ENCODE assay signal across 9 mouse cellular contexts in genomic region chr8:26627191-26627891, GRCm38 (mm10).
DNase-seq lines count a peak whose midpoint lies in the region; ATAC-seq lines count a peak whose summit lies in the region.
"Had no signal": no experiment of that assay in that cellular context is flagged by ENCODE, and none has a peak within 500 bp of the region (broad histone marks: within the 10 kb centered on the region; RNA-seq: fewer than 3 reads in every experiment).

No protein-coding gene starts in this region.

- H3K4me3 ChIP-seq in forebrain, embryonic 16.5 days (replicated peaks; ENCODE audit: low read length), result no peak overlapping the region
- no peak overlapping the region for H3K4me3 ChIP-seq in limb, embryonic 15.5 days

- peaks cover 16% of the 10 kb centered on the region for H3K4me1 ChIP-seq in forebrain, embryonic 16.5 days (replicated peaks; ENCODE audit: control insufficient read depth, insufficient read depth, low read length)
- peaks cover 20% of the 10 kb centered on the region for H3K4me1 ChIP-seq in limb, embryonic 15.5 days

- H3K27me3 ChIP-seq in forebrain, embryonic 16.5 days (replicated peaks; ENCODE audit: control insufficient read depth, insufficient read depth, low read length), result no peaks in the 10 kb centered on the region
- peaks cover 9% of the 10 kb centered on the region; the same call in 1 of the 2 replicates for H3K27me3 ChIP-seq in limb, embryonic 15.5 days

- no peaks in the 10 kb centered on the region for H3K36me3 ChIP-seq in forebrain, embryonic 16.5 days (ENCODE audit: control insufficient read depth, insufficient read depth)
- H3K36me3 ChIP-seq in limb, embryonic 15.5 days, result no peaks in the 10 kb centered on the region

- intact Hi-C loops in heart, postnatal 25 days (cut with DNase I), result no loop called here

- ATAC-seq in forebrain, embryonic 16.5 days, result peak; percentile 67
- ATAC-seq in limb, embryonic 15.5 days (ENCODE audit: insufficient number of reproducible peaks, low FRiP score, low TSS enrichment, low read depth), result no peak
- ATAC-seq: CD4-positive, CD25-positive, alpha-beta regulatory T cell, adult 4 months had no signal

- H3K9me3 ChIP-seq in forebrain, embryonic 16.5 days (ENCODE audit: control insufficient read depth, low read length), result no peaks in the 10 kb centered on the region
- no peaks in the 10 kb centered on the region for H3K9me3 ChIP-seq in limb, embryonic 15.5 days

- H3K9ac ChIP-seq in forebrain, embryonic 16.5 days (replicated peaks; ENCODE audit: low read depth, low read length), result no peak overlapping the region
- no peak overlapping the region for H3K9ac ChIP-seq in limb, embryonic 15.5 days

- no peak overlapping the region for H3K4me2 ChIP-seq in forebrain, embryonic 16.5 days (ENCODE audit: low read length)
- peak overlapping the region; percentile 29 for H3K4me2 ChIP-seq in limb, embryonic 15.5 days

- DNase-seq in heart, adult 11 months, result peak; percentile 92
- DNase-seq in heart, postnatal 25 days (ENCODE audit: low spot score), result no peak
- DNase-seq in brain, adult 2 months (ENCODE audit: low read depth, low spot score), result peak; percentile 27
- no peak for DNase-seq in spleen, adult 18-20 months
- no peak for DNase-seq in adrenal gland, postnatal 10 days
- DNase-seq in left cerebral cortex, adult 9 months (ENCODE audit: low spot score in 2 of 2), result no peak

- H3K27ac ChIP-seq in forebrain, embryonic 16.5 days (ENCODE audit: low read length), result no peak overlapping the region
- no peak overlapping the region for H3K27ac ChIP-seq in limb, embryonic 15.5 days

- WGBS in forebrain, embryonic 16.5 days, result 60% methylated on average over 18 of the region's 18 CpGs
- WGBS in limb, embryonic 15.5 days, result 35% methylated on average over 18 of the region's 18 CpGs

Comparison
In these comparisons a context has a peak if more than half of its experiments do, and no peak if none do; other contexts are left out.
1. DNase-seq: peak in heart, adult 11 months (single experiment) and brain, adult 2 months (single experiment); none in heart, postnatal 25 days (single experiment), spleen, adult 18-20 months (0 of 2), adrenal gland, postnatal 10 days (single experiment) and left cerebral cortex, adult 9 months (0 of 2).